In the genomic region with DNA sequence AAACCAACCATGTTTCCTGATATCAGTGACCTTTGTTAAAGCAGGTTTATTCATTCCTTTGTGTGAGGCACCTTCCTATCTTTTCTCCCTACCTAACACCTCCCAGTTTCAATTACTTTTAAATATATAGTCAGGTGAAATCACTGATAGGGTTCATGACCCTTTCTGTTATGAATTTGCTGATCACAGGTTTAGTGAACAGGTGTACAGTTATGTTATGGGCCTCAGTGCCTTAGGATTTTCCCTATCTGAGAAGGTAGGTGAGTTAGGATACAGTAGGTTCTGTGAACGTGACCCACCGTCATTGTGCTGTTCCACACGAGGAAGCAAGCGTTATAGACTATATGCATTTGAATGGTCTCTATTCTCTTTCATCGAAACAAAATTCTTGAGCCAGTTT, we compare ENCODE assay signal across 23 mouse cellular contexts.
"Had no signal": no experiment of that assay in that cellular context is flagged by ENCODE, and none has a peak within 500 bp of the region (broad histone marks: within the 10 kb centered on the region; RNA-seq: fewer than 3 reads in every experiment).

No protein-coding gene starts in this region.

- ATAC-seq: liver, embryonic 12.5 days; liver, postnatal 0 days; lung, postnatal 0 days; midbrain, embryonic 13.5 days; midbrain, embryonic 15.5 days; midbrain, embryonic 16.5 days had no signal

- H3K27ac ChIP-seq: limb, embryonic 10.5 days; limb, embryonic 12.5 days; limb, embryonic 13.5 days; limb, embryonic 15.5 days; liver, embryonic 12.5 days; liver, embryonic 13.5 days; liver, embryonic 14.5 days; liver, embryonic 15.5 days; lung, embryonic 15.5 days; macrophage; midbrain, embryonic 10.5 days; midbrain, embryonic 12.5 days; midbrain, embryonic 13.5 days; midbrain, embryonic 15.5 days; neural tube, embryonic 12.5 days had no signal

- H3K9me3 ChIP-seq: limb, embryonic 10.5 days; limb, embryonic 12.5 days; limb, embryonic 13.5 days; limb, embryonic 15.5 days; liver, embryonic 12.5 days; liver, embryonic 13.5 days; liver, embryonic 15.5 days; lung, embryonic 15.5 days; megakaryocyte, embryonic 14.5 days; midbrain, embryonic 10.5 days; midbrain, embryonic 12.5 days; midbrain, embryonic 13.5 days; midbrain, embryonic 15.5 days; neural tube, embryonic 12.5 days had no signal

- H3K4me1 ChIP-seq: limb, embryonic 10.5 days; limb, embryonic 12.5 days; limb, embryonic 13.5 days; limb, embryonic 15.5 days; liver, embryonic 12.5 days; liver, embryonic 13.5 days; liver, embryonic 15.5 days; lung, embryonic 15.5 days; megakaryocyte, embryonic 14.5 days; midbrain, embryonic 10.5 days; midbrain, embryonic 12.5 days; midbrain, embryonic 13.5 days; midbrain, embryonic 15.5 days; neural tube, embryonic 12.5 days had no signal

- H3K4me3 ChIP-seq: limb, embryonic 10.5 days; limb, embryonic 12.5 days; limb, embryonic 13.5 days; limb, embryonic 15.5 days; liver, embryonic 12.5 days; liver, embryonic 13.5 days; liver, embryonic 15.5 days; lung, embryonic 15.5 days; megakaryocyte, embryonic 14.5 days; midbrain, embryonic 10.5 days; midbrain, embryonic 12.5 days; midbrain, embryonic 13.5 days; midbrain, embryonic 15.5 days; myocyte; neural tube, embryonic 12.5 days had no signal

- H3K4me2 ChIP-seq: limb, embryonic 12.5 days; limb, embryonic 13.5 days; limb, embryonic 15.5 days; liver, embryonic 11.5 days; liver, embryonic 12.5 days; liver, embryonic 13.5 days; liver, embryonic 15.5 days; lung, embryonic 14.5 days; lung, embryonic 15.5 days; midbrain, embryonic 11.5 days; midbrain, embryonic 12.5 days; midbrain, embryonic 13.5 days; midbrain, embryonic 15.5 days; neural tube, embryonic 12.5 days had no signal

- H3K36me3 ChIP-seq: limb, embryonic 10.5 days; limb, embryonic 12.5 days; limb, embryonic 13.5 days; limb, embryonic 15.5 days; liver, embryonic 12.5 days; liver, embryonic 13.5 days; liver, embryonic 15.5 days; lung, embryonic 15.5 days had no signal

- H3K27me3 ChIP-seq: limb, embryonic 12.5 days; limb, embryonic 13.5 days; limb, embryonic 15.5 days; liver, embryonic 12.5 days; liver, embryonic 13.5 days; liver, embryonic 15.5 days; lung, embryonic 15.5 days; megakaryocyte, embryonic 14.5 days; midbrain, embryonic 12.5 days; midbrain, embryonic 13.5 days; midbrain, embryonic 15.5 days; neural tube, embryonic 12.5 days had no signal

- H3K9ac ChIP-seq: limb, embryonic 12.5 days; limb, embryonic 13.5 days; limb, embryonic 15.5 days; liver, embryonic 12.5 days; liver, embryonic 13.5 days; liver, embryonic 14.5 days; liver, embryonic 15.5 days; liver, postnatal 0 days; lung, embryonic 14.5 days; lung, embryonic 15.5 days; midbrain, embryonic 12.5 days; midbrain, embryonic 13.5 days; midbrain, embryonic 15.5 days; neural tube, embryonic 12.5 days had no signal
